Mouse (Mus musculus) ovary, adult 10 weeks (tissue): ENCODE measurements around the gene Olfr155. TPM values are rescaled to one million over a fixed set of nuclear protein-coding genes. Genes with fewer than 3 reads are reported as not detected.

Source experiments
- polyA plus RNA-seq: library from polyadenylated mRNA; stranded (reverse); fragments of 350-450 nt; fragmentation: Illumina TruSeq; extraction: RNeasy Lipid Tissue Mini Kit (QIAGEN cat#74804); gene quantifications from one replicate; pipeline ENCODE4 v1.2.3, GENCODE M21; 2014

Gene Olfr155
- not detected for polyA plus RNA-seq

DNA sequence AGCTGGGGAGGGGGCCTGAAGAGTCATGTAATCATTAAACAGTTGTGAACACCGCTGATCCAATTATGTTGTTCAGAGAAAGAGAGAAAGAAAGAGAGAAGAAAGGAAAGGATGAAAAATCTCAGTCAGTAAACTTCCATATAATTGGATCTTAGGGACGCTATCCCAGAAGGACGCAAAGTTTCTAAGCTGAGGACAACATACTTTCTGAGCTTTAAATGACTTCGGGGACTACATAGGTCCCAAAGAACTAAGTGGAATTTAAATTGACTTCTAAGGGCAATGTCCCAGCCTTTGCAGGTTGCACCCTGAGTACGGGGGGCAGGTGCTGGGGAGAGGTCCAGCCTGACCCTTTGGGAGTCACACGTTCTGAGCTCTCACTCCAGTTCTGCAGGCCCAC is at the start of gene Olfr155:
Gene Olfr155 (plus strand): TSS at position 301 of the 400 bp plus-strand sequence.

DNA sequence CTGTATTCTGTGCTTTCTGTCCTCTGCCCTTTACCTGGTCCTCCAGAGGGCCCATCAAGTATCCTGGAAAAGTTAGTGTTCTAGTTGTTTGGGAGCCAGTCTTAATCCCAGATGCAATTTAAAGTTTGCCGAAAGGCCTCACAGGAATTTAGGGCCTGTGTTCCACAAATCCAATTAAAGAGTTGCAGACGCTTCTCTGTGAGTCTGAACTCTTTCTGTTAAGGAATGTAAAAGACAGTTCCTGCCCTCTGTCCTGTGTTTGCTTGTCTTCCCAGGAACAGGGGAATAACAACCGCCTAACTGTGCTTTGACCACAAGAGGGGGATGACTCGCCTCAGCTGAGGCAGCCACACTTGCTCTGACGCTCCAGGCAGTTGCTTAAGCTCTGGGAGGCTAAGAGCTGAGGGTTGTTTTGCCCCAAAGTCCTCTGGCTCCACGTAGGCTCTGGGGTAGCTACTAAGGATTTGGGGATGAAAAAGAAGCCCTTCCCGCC is 27.5 kb upstream of the Olfr155 start, which contains the start of gene Olfr156:
Gene Olfr156 (minus strand): TSS at position 51 of the 493 bp plus-strand sequence.

GRCm38 (mm10) chr4:43840101-43840500 is 11.3 kb upstream of the Olfr155 start, which contains the start of gene Olfr157:
Gene Olfr157 (minus strand): TSS chr4:43840201.

DNA sequence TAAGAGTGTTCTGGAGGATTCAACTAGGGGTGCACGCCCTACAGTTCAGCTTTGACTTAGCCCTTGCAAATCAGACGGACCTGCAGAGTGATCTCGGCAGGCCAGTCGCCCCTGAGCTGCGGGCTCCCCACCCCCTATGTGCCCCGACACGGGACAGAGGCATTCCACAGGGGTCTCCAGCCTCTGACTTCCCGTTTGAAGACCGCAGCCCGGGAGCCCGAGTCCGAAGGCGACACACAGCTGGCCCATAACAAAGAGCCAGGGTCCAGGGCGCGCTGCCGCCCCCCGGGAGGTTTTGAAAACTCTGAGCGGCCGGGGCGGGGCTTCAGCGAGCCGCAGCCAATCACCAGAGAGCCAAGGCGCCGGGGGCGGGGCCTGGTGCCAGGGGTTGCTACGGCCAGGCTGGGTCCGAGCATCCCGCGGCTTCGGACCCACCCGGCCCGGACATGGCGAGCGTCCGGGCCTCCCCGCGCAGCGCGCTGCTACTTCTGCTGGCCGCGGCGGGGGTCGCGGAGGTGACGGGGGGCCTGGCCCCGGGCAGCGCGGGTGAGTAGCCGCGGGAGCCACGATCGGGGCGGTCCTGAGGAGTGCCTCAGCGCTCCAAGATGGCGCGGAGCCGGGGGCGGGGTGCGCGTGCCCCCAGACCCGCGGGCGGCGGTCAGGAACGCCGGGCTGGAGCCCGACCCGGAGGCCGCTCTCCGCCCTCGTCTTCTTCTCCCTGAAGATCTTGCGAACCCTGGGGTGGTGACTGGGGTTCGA is 24.0 kb downstream of the Olfr155 start, which contains the start of gene Reck:
Gene Reck (plus strand): TSS at position 371 of the 759 bp plus-strand sequence.

Other genes with a start within 250 kb of the Olfr155 start
- gene Npr2, start 219.6 kb upstream of the Olfr155 start, polyA plus RNA-seq: 21.7 TPM
- not detected for gene Spag8, start 198.0 kb upstream of the Olfr155 start, polyA plus RNA-seq
- gene Hint2, start 195.1 kb upstream of the Olfr155 start, polyA plus RNA-seq: 2.4 TPM
- 5.4 TPM for gene Tmem8b, start 182.6 kb upstream of the Olfr155 start, polyA plus RNA-seq
- 0.14 TPM for gene Fam221b, start 182.4 kb upstream of the Olfr155 start, polyA plus RNA-seq
- gene Olfr70, start 150.8 kb upstream of the Olfr155 start, polyA plus RNA-seq: not detected
- gene Olfr71, start 141.3 kb upstream of the Olfr155 start, polyA plus RNA-seq: not detected
- not detected for gene Hrct1, start 124.4 kb upstream of the Olfr155 start, polyA plus RNA-seq
- gene Spaar, start 121.5 kb upstream of the Olfr155 start, polyA plus RNA-seq: 0.37 TPM
- gene Olfr159, start 80.6 kb upstream of the Olfr155 start, polyA plus RNA-seq: not detected
- gene Olfr156, start 27.7 kb upstream of the Olfr155 start, polyA plus RNA-seq: not detected
- not detected for gene Olfr157, start 11.4 kb upstream of the Olfr155 start, polyA plus RNA-seq
- 33.6 TPM for gene Reck, start 24.0 kb downstream of the Olfr155 start, polyA plus RNA-seq
- 22.4 TPM for gene Glipr2, start 105.8 kb downstream of the Olfr155 start, polyA plus RNA-seq
- gene Ccin, start 131.9 kb downstream of the Olfr155 start, polyA plus RNA-seq: not detected
- gene Clta, start 152.9 kb downstream of the Olfr155 start, polyA plus RNA-seq: 95.6 TPM
- 11.4 TPM for gene Gne, start 232.6 kb downstream of the Olfr155 start, polyA plus RNA-seq